Mouse (Mus musculus): ENCODE measurements at regions not wholly inside any gene's neighbourhood (a gene's known extent, or its start where the extent isn't known, plus 50 kb on each side); places are given as distances from the start of the nearest gene placed in this dataset.

GRCm38 (mm10) chrX:166660715-166661042, 75.2 kb upstream of the Egfl6 start:
- TF ChIP-seq CTCF (IDR thresholded peaks at IDR 0.05; ENCODE audit: low read depth, low read length) (no peak), POLR2A (IDR thresholded peaks at IDR 0.05; ENCODE audit: borderline replicate concordance, low read depth, low read length) (no peak)
